Mouse (Mus musculus) hindbrain, postnatal 0 days (tissue): ENCODE data around the gene Eras. TPM values are rescaled to one million over a fixed set of nuclear protein-coding genes. Genes with fewer than 3 reads are reported as not detected.
A peak's percentile ranks its signal among the peaks of the same experiment; 100 is the strongest.

Experiments
- ATAC-seq: fragments of 200-750 bp; cut with Nextera tagmentation; 2 replicates; pipeline ENCODE4 v1.8.0; 2017; ENCODE audit warnings: mild to moderate bottlenecking, moderate TSS enrichment, moderate library complexity
- DNase-seq: peaks from one replicate; pipeline ENCODE4 v3.0.0-alpha.2; 2015; ENCODE audit warnings: low spot score
- H3K27ac ChIP-seq: fragments of 300-500 bp; sonication (generic); 2 replicates; pipeline ENCODE4 v1.5.1; 2014; ENCODE audit warnings: mild to moderate bottlenecking
- H3K27me3 ChIP-seq: fragments of 300-500 bp; sonication (generic); 2 replicates; pipeline ENCODE4 v1.6.1; 2014; ENCODE audit warnings: low read length, mixed read lengths; ENCODE audit not compliant: insufficient read depth
- H3K36me3 ChIP-seq: fragments of 300-500 bp; sonication (generic); 2 replicates; pipeline ENCODE4 v1.6.1; 2014; ENCODE audit warnings: low read length, mixed read lengths; ENCODE audit not compliant: insufficient read depth
- H3K4me1 ChIP-seq: fragments of 300-500 bp; sonication (generic); 2 replicates; pipeline ENCODE4 v1.6.1; 2014; ENCODE audit warnings: antibody characterized with exemption, low read length, mixed read lengths; ENCODE audit not compliant: insufficient read depth
- H3K4me2 ChIP-seq: fragments of 300-500 bp; sonication (generic); 2 replicates; pipeline ENCODE4 v1.6.1; 2014; ENCODE audit warnings: low read depth, mild to moderate bottlenecking, low read length, moderate library complexity, mixed read lengths
- H3K4me3 ChIP-seq: fragments of 300-500 bp; sonication (generic); 2 replicates; pipeline ENCODE4 v1.5.1; 2014; ENCODE audit warnings: low read length
- H3K9ac ChIP-seq: fragments of 300-500 bp; sonication (generic); replicated peaks from 2 replicates; pipeline ENCODE4 v1.6.1; 2014; ENCODE audit warnings: mild to moderate bottlenecking, low read length, moderate library complexity, mixed read lengths
- H3K9me3 ChIP-seq: fragments of 300-500 bp; sonication (generic); 2 replicates; pipeline ENCODE4 v1.6.1; 2016; ENCODE audit warnings: low read length, mixed read lengths
- CTCF ChIP-seq: IDR thresholded peaks from 2 replicates; pipeline ENCODE4 v1.5.1; 2016; ENCODE audit warnings: antibody characterized with exemption, control low read depth, low read depth
- WGBS: fragments of 180-500 bp; shearing (Covaris S2); extraction: QIAGEN DNeasy Blood & Tissue Kit; methylation state at CpG from one replicate; pipeline ENCODE4 v1.1.7; 2014; 5-methylcytosine and 5-hydroxymethylcytosine counted together
- polyA plus RNA-seq: library from polyadenylated mRNA; unstranded; fragments of >200 nt; fragmentation: Nextera tagmentation; extraction: Ambion mirVana; gene quantifications from 2 replicates; pipeline ENCODE4 v1.2.1, GENCODE M21; 2015
- total RNA-seq: library from RNA; depleted of rRNA; stranded (reverse); fragments of >200 nt; gene quantifications from 2 replicates; pipeline ENCODE4 v1.2.3, GENCODE M21; 2014

Gene Eras
- total and polyA plus RNA-seq, 2 experiments from 2014 or later: not detected

DNA sequence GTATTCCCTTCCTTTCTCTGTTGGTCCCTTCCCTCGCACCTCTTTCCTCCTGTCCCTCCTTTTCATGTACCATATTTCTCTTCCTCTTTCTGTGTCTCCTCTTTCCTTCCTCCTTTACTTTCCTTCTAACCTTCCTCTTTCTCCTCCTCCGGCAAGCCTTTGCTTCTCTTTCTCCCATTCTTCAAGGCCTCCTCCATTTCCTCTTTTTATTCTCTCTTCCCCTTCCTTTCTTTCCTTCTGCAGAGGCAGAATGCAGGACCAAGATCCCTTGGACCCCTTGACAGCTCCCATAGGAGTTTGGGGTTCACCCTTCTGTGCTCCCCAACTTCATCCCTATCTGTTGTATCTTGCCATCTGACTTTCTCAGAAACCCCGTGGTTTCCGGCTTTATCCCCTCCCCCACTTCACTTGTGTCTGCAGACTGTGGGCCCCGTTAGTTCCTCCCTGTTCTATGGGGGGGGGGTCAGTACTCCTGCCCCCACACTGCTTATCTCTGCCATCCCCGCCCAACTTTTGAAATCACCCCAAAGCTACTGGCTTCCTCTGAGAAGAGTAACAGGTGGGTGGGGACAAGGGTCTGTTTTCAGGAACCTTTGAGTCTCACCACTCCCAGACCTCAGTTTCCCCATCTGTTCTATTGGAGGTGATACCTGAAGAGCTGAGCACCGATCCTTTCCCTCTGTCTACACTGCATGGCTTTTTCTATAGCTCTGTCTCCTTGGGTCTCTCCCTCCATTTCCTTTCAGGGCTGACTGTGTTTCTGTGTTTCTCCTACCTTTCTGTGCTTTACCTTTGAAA lies 35.6 kb upstream of the Eras start:
- H3K9ac ChIP-seq: no peak overlapping the region
- ATAC-seq (no peak), DNase-seq (no peak)
- no peaks in the 10 kb centered on the region for H3K4me1 ChIP-seq
- no peaks in the 10 kb centered on the region for H3K27me3 ChIP-seq
- no peak overlapping the region for H3K4me2 ChIP-seq
- WGBS: 76% methylated on average over 7 of the region's 7 CpGs
- no peaks in the 10 kb centered on the region for H3K9me3 ChIP-seq
- H3K4me3 ChIP-seq: no peak overlapping the region
- H3K36me3 ChIP-seq: no peaks in the 10 kb centered on the region
- H3K27ac ChIP-seq: no peak overlapping the region
- TF ChIP-seq CTCF: no peak

DNA sequence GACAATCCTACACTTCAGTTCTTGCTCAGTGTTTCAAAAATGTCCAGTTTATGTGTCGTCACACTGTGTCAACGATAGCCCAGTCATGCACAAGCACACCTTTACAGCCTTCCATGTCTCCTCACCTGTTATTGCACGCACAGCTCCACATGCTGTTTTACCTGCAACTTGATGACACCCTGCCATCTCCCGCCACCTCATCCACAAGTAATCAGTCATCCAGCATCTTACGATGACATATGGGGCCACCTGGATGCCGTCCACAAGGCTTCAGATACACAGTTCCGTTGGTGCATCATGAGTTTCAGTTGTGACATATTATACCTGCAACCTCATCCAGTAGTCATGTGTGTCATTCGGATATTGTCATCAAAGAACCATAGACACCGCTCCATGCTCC lies 30.5 kb upstream of the Eras start:
- Histone ChIP-seq H3K36me3 (no peaks in the 10 kb centered on the region), H3K9ac (no peak overlapping the region), H3K9me3 (no peaks in the 10 kb centered on the region), H3K4me1 (no peaks in the 10 kb centered on the region), H3K4me3 (no peak overlapping the region), H3K4me2 (no peak overlapping the region), H3K27ac (no peak overlapping the region), H3K27me3 (no peaks in the 10 kb centered on the region)
- DNase-seq: no peak
- no peak for ATAC-seq
- 94% methylated on average over 9 of the region's 9 CpGs for WGBS
- TF ChIP-seq CTCF: no peak

DNA sequence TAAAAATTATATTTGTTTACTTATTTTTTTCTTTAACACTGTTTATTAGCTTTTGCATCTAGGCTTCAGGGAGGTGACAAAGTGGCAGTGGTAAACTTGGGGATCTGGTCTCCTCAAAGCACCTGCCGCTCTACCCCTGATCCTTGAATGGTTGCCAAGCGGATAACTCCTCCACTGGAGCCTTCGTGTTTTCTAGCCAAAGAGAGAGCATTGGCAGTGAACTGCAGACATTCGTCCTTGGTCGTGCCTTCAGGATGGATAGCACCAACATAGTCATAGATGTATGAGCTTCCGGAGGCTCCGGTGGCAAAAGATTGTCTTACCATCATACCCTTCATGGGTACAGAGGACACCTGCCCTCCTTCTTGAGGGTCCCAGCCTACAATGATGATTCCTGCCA lies 21.7 kb upstream of the Eras start:
- Histone ChIP-seq H3K4me3 (no peak overlapping the region), H3K4me2 (no peak overlapping the region), H3K4me1 (no peaks in the 10 kb centered on the region), H3K27me3 (no peaks in the 10 kb centered on the region), H3K36me3 (no peaks in the 10 kb centered on the region), H3K27ac (no peak overlapping the region), H3K9me3 (no peaks in the 10 kb centered on the region), H3K9ac (no peak overlapping the region)
- DNase-seq (no peak), ATAC-seq (no peak)
- no peak for TF ChIP-seq CTCF
- WGBS: 89% methylated on average over 7 of the region's 7 CpGs

DNA sequence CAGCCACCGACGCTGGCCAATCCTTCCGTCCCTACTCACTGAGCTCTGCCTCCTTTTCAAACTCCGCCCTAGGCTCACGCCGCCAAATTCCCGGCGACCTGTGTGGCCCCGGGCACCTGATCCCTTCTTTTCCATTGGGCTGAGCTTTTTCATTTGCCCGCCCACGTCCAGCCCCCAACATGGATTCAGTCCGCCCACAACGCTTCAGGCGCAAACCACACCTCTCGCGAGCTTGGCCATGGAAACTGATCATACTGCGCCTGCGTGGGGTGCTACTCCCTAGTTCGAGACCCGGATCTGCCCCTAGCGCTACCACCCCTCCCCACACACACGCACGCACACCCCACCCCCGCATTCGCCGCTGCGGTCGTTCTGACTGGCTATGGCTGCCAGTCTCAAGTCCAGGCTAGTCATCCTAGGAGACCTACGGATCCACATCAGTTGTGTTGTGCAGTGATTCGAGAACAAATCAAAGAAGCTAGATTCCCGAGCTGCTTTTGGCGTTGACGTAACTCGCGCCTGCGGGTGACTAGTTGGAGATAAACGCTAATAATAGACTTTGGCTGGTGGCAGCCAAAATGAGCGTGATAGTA lies 19.6 kb upstream of the Eras start:
- DNase-seq (peak; percentile 94), ATAC-seq (peak; percentile 98)
- no peak for TF ChIP-seq CTCF
- peak overlapping the region; percentile 75 for H3K27ac ChIP-seq
- no peaks in the 10 kb centered on the region for H3K4me1 ChIP-seq
- no peaks in the 10 kb centered on the region for H3K9me3 ChIP-seq
- no peaks in the 10 kb centered on the region for H3K27me3 ChIP-seq
- H3K9ac ChIP-seq: peak overlapping the region; percentile 52
- no peaks in the 10 kb centered on the region for H3K36me3 ChIP-seq
- peak overlapping the region; percentile 45 for H3K4me3 ChIP-seq
- peak overlapping the region; percentile 52 for H3K4me2 ChIP-seq
- 26% methylated on average over 38 of the region's 38 CpGs for WGBS

DNA sequence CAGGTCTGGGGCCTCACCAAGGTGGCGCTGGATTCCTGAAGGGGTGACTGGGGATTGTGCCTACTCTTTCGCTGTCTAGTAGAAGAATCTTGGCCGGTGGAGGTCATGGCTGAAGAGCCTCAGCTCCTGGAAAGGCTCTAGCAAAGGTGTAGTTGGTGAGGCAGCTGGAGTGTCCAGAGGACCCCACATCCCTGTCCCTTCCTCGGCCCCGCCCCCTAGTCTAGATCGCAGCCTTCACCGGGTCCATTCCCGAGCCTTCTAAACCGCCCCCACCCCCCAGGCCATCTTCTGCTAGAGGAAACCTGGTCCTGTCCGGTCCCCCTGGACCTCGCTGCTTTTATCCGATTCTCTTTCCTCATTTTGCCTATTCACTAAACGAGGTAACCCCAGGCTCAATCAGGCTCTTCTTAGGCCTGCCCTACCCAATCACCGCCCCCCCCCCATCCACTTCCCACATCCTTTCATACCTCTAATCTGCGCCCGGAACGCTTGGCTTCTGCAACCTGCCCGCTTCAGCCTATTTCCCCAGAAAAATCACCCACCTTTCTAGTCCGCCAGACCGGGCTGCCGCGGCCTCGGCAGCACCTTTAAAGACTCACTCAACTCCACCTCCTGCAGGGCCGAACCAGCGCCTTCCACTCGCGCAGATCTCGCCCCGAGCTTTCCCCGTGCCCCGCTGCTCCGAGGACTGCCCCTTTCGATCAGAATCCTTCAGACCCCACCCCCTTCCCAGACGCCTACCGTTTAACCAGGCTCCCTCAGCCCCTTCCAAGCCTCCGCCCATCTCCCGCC lies 18.9 kb upstream of the Eras start, which contains the start of gene Hdac6:
TSS of gene Hdac6 (minus strand) at position 782 of the 792 bp plus-strand sequence.
- H3K9me3 ChIP-seq: no peaks in the 10 kb centered on the region
- peak within 1 kb of the TSS; percentile 55 for H3K4me2 ChIP-seq
- ATAC-seq: peak; percentile 43
- peak within 1 kb of the TSS; percentile 45 for H3K4me3 ChIP-seq
- H3K4me1 ChIP-seq: no peaks in the 10 kb centered on the region
- H3K36me3 ChIP-seq: no peaks in the 10 kb centered on the region
- peak within 1 kb of the TSS; percentile 75 for H3K27ac ChIP-seq
- no peak for TF ChIP-seq CTCF
- DNase-seq: peak; percentile 7
- H3K27me3 ChIP-seq: no peaks in the 10 kb centered on the region
- peak within 1 kb of the TSS; percentile 52 for H3K9ac ChIP-seq
- WGBS: 35% methylated on average over 33 of the region's 37 CpGs

DNA sequence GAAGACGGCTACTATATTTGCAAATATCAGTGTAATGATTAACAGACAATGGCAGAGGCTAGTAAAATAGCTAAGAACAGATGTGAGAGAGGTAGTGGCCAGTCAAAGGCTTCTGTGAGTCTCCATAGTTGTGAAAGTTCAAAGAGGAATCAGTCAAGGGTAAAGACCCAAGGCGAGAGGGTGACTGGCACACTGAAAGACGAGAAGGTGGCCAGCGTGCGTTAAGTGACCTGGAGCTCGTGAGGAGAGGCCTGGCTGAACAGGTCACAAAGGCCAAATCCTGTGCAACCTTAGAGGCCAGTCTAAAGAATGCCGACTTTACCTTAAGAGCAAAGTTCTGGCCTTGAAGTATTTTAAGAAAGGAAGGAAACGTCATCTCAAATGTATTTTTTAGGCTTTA lies 17.2 kb upstream of the Eras start:
- Histone ChIP-seq H3K9ac (no peak overlapping the region), H3K27ac (no peak overlapping the region), H3K4me3 (no peak overlapping the region), H3K4me1 (no peaks in the 10 kb centered on the region), H3K27me3 (no peaks in the 10 kb centered on the region), H3K9me3 (no peaks in the 10 kb centered on the region), H3K36me3 (no peaks in the 10 kb centered on the region), H3K4me2 (no peak overlapping the region)
- DNase-seq (no peak), ATAC-seq (no peak)
- 76% methylated on average over 8 of the region's 8 CpGs for WGBS
- TF ChIP-seq CTCF: no peak
